Mouse (Mus musculus): ENCODE measurements at regions not wholly inside any gene's neighbourhood (a gene's known extent, or its start where the extent isn't known, plus 50 kb on each side); places are given as distances from the start of the nearest gene placed in this dataset.

GRCm38 (mm10) chr8:128069749-128070148, 288.7 kb upstream of the Nrp1 start:
- no peak for DNase-seq

GRCm38 (mm10) chr8:128075566-128075965, 282.8 kb upstream of the Nrp1 start:
- no peak for DNase-seq

- DNase-seq, result no peak
Measured at GRCm38 (mm10) chr8:128076226-128076625, 282.2 kb upstream of the Nrp1 start.

- DNase-seq, result peak in 1 of 2 experiments; percentile 1
Measured at GRCm38 (mm10) chr8:128078740-128079139, 279.7 kb upstream of the Nrp1 start.

- no peak for DNase-seq
Measured at GRCm38 (mm10) chr8:128085800-128086199, 272.6 kb upstream of the Nrp1 start.

- no peak for DNase-seq
Measured at GRCm38 (mm10) chr8:128087500-128087899, 270.9 kb upstream of the Nrp1 start.

- peak in 1 of 2 experiments; percentile 3 for DNase-seq
Measured at GRCm38 (mm10) chr8:128092826-128093225, 265.6 kb upstream of the Nrp1 start.

- no peak for DNase-seq
Measured at GRCm38 (mm10) chr8:128095451-128095850, 263.0 kb upstream of the Nrp1 start.

- DNase-seq, result no peak
Measured at GRCm38 (mm10) chr8:128097601-128098000, 260.8 kb upstream of the Nrp1 start.

- DNase-seq, result no peak
Measured at GRCm38 (mm10) chr8:128103380-128103779, 255.0 kb upstream of the Nrp1 start.

GRCm38 (mm10) chr8:128106569-128106968, 251.8 kb upstream of the Nrp1 start:
- DNase-seq, result no peak

- DNase-seq, result no peak
Measured at GRCm38 (mm10) chr8:128107041-128107440, 251.4 kb upstream of the Nrp1 start.

GRCm38 (mm10) chr8:128109036-128109435, 249.4 kb upstream of the Nrp1 start:
- no peak for DNase-seq

GRCm38 (mm10) chr8:128111132-128111531, 247.3 kb upstream of the Nrp1 start:
- no peak for DNase-seq

GRCm38 (mm10) chr8:128113116-128113515, 245.3 kb upstream of the Nrp1 start:
- peak; percentile 11 to 13 for DNase-seq

- DNase-seq, result no peak
Measured at GRCm38 (mm10) chr8:128141290-128141966, 217.0 kb upstream of the Nrp1 start.

- DNase-seq, result no peak
Measured at GRCm38 (mm10) chr8:128148351-128148942, 210.0 kb upstream of the Nrp1 start.

GRCm38 (mm10) chr8:128155604-128156003, 202.8 kb upstream of the Nrp1 start:
- DNase-seq, result no peak

GRCm38 (mm10) chr8:128156221-128156620, 202.2 kb upstream of the Nrp1 start:
- no peak for DNase-seq

GRCm38 (mm10) chr8:128162857-128163256, 195.5 kb upstream of the Nrp1 start:
- no peak for DNase-seq

GRCm38 (mm10) chr8:128164976-128165375, 193.4 kb upstream of the Nrp1 start:
- no peak for DNase-seq

GRCm38 (mm10) chr8:128165591-128165990, 192.8 kb upstream of the Nrp1 start:
- no peak for DNase-seq

GRCm38 (mm10) chr8:128166097-128166496, 192.3 kb upstream of the Nrp1 start:
- DNase-seq, result peak in 1 of 2 experiments; percentile 3

GRCm38 (mm10) chr8:128168819-128169218, 189.6 kb upstream of the Nrp1 start:
- DNase-seq, result no peak

- no peak for DNase-seq
Measured at GRCm38 (mm10) chr8:128171116-128171515, 187.3 kb upstream of the Nrp1 start.

Data from kidney, adult 8-10 months (tissue).